Mouse (Mus musculus) liver, adult 2 months (tissue): ENCODE results near the gene Cdc14a. TPM values are rescaled to one million over a fixed set of nuclear protein-coding genes. Genes with fewer than 3 reads are reported as not detected.

Experiments used
- DNase-seq: peaks from one replicate; pipeline ENCODE4 v3.0.0-alpha.2; 2011; ENCODE audit warnings: low read depth, low spot score; ENCODE audit errors: extremely low read depth
- H3K27ac ChIP-seq: fragments of 200-500 bp; replicated peaks from 2 replicates; pipeline ENCODE4 v1.5.1; 2012; ENCODE audit warnings: low read depth, mild to moderate bottlenecking, control low read depth, inconsistent platforms, low read length; ENCODE audit not compliant: insufficient read depth
- H3K27me3 ChIP-seq: fragments of 200-500 bp; 2 replicates; pipeline ENCODE4 v1.6.1; 2012; ENCODE audit warnings: mild to moderate bottlenecking, moderate library complexity, low read length, inconsistent platforms; ENCODE audit not compliant: control insufficient read depth, insufficient read depth
- H3K36me3 ChIP-seq: fragments of 200-500 bp; 2 replicates; pipeline ENCODE4 v1.6.1; 2012; ENCODE audit warnings: low read length, inconsistent platforms; ENCODE audit not compliant: control insufficient read depth, insufficient read depth
- H3K4me1 ChIP-seq: fragments of 200-500 bp; 2 replicates; pipeline ENCODE4 v1.6.1; 2011; ENCODE audit warnings: low read length; ENCODE audit not compliant: control insufficient read depth, insufficient read depth
- H3K4me3 ChIP-seq: fragments of 200-500 bp; 2 replicates; pipeline ENCODE4 v1.5.1; 2011; ENCODE audit warnings: low read depth, mild to moderate bottlenecking, control low read depth, low read length, moderate library complexity; ENCODE audit not compliant: insufficient read depth
- H3K79me2 ChIP-seq: fragments of 200-500 bp; 2 replicates; pipeline ENCODE4 v1.6.1; 2012; ENCODE audit warnings: inconsistent platforms, mild to moderate bottlenecking, low read length, moderate library complexity; ENCODE audit not compliant: control insufficient read depth, insufficient read depth
- H3K9ac ChIP-seq: fragments of 200-500 bp; 2 replicates; pipeline ENCODE4 v1.6.1; 2012; ENCODE audit warnings: low read depth, mild to moderate bottlenecking, control low read depth, inconsistent platforms, low read length
- CTCF ChIP-seq: fragments of 200-500 bp; IDR thresholded peaks from 2 replicates; pipeline ENCODE4 v1.5.1; 2011; ENCODE audit warnings: low read depth, low read length, control low read depth
- POLR2A ChIP-seq: fragments of 200-500 bp; IDR thresholded peaks from 2 replicates; pipeline ENCODE4 v1.6.1; 2011; ENCODE audit warnings: low read length, control low read depth; ENCODE audit not compliant: insufficient read depth; ENCODE audit errors: extremely low read depth
- WGBS: fragments of 180-500 bp; shearing (Covaris S2); methylation state at CpG from one replicate; pipeline ENCODE4 v1.1.7; 2018; 5-methylcytosine and 5-hydroxymethylcytosine counted together
- polyA plus RNA-seq: library from polyadenylated mRNA; depleted of rRNA; stranded (reverse); fragments of >200 nt; gene quantifications from 2 replicates; pipeline ENCODE4 v1.2.3, GENCODE M21; 2012
- total RNA-seq: library from RNA; depleted of rRNA; stranded (reverse); fragments of >200 nt; gene quantifications from 2 replicates; pipeline ENCODE4 v1.2.3, GENCODE M21; 2014

Cdc14a gene
- total and polyA plus RNA-seq, 2 experiments: 0.50 to 1.1 TPM

GRCm38 (mm10) chr3:116397976-116398375 is 25.9 kb downstream of the Cdc14a start:
- H3K79me2 ChIP-seq: no peaks in the 10 kb centered on the region
- H3K4me1 ChIP-seq: no peaks in the 10 kb centered on the region
- TF ChIP-seq CTCF (no peak), POLR2A (no peak)
- H3K9ac ChIP-seq: no peak overlapping the region
- 95% methylated on average over 7 of the region's 7 CpGs for WGBS
- DNase-seq: no peak
- H3K27me3 ChIP-seq: no peaks in the 10 kb centered on the region
- no peak overlapping the region for H3K4me3 ChIP-seq
- no peak overlapping the region for H3K27ac ChIP-seq
- no peaks in the 10 kb centered on the region for H3K36me3 ChIP-seq

GRCm38 (mm10) chr3:116397341-116397740 is 26.5 kb downstream of the Cdc14a start:
- H3K4me3 ChIP-seq: no peak overlapping the region
- no peak overlapping the region for H3K27ac ChIP-seq
- 97% methylated on average over 6 of the region's 6 CpGs for WGBS

GRCm38 (mm10) chr3:116396571-116396970 is 27.3 kb downstream of the Cdc14a start:
- no peak overlapping the region for H3K9ac ChIP-seq
- H3K79me2 ChIP-seq: no peaks in the 10 kb centered on the region
- TF ChIP-seq POLR2A: no peak
- TF ChIP-seq CTCF: no peak
- no peaks in the 10 kb centered on the region for H3K4me1 ChIP-seq
- no peak overlapping the region for H3K27ac ChIP-seq
- WGBS: 88% methylated on average over 3 of the region's 3 CpGs
- no peaks in the 10 kb centered on the region for H3K27me3 ChIP-seq
- DNase-seq: no peak
- no peaks in the 10 kb centered on the region for H3K36me3 ChIP-seq
- H3K4me3 ChIP-seq: no peak overlapping the region

More at GRCm38 (mm10) chr3:116397341-116397740, 26.5 kb downstream of the Cdc14a start:
- DNase-seq: no peak
- no peak for TF ChIP-seq CTCF
- TF ChIP-seq POLR2A: no peak
- no peaks in the 10 kb centered on the region for H3K36me3 ChIP-seq
- H3K79me2 ChIP-seq: no peaks in the 10 kb centered on the region
- no peaks in the 10 kb centered on the region for H3K27me3 ChIP-seq
- no peaks in the 10 kb centered on the region for H3K4me1 ChIP-seq
- no peak overlapping the region for H3K9ac ChIP-seq

DNA sequence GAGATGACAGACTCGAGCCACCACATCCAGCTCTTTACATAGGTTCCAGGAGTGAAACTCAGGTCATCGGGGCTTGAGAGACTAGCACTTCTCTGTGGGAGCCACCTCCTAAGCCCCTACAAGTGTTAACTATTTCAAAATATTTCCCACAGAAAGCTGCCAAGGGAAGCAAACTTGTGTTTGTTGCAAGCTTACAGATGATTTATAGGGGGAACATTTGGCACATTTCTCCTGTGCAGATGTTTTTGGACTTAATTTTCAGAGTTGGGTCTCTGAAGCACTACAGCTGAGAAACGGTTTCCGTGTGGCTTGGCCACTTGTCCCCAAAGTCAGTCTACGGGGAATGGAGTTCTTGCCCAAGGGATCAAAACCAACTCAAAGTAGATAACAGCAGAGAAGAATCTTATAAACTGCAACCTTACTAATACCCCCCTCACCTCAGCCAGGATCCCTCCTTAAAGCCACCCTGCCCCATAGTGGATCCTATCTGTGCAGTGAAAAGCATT is 28.9 kb downstream of the Cdc14a start:
- 86% methylated on average over 5 of the region's 5 CpGs for WGBS

GRCm38 (mm10) chr3:116391399-116391798 is 32.4 kb downstream of the Cdc14a start:
- no peaks in the 10 kb centered on the region for H3K27me3 ChIP-seq
- no peaks in the 10 kb centered on the region for H3K4me1 ChIP-seq
- H3K9ac ChIP-seq: no peak overlapping the region
- no peak for DNase-seq
- TF ChIP-seq CTCF (no peak), POLR2A (no peak)
- H3K4me3 ChIP-seq: no peak overlapping the region
- no peaks in the 10 kb centered on the region for H3K36me3 ChIP-seq
- H3K27ac ChIP-seq: no peak overlapping the region
- WGBS: 68% methylated on average over 10 of the region's 10 CpGs
- no peaks in the 10 kb centered on the region for H3K79me2 ChIP-seq

More for the DNA sequence above, 28.9 kb downstream of the Cdc14a start:
- Histone ChIP-seq H3K79me2 (no peaks in the 10 kb centered on the region), H3K27ac (no peak overlapping the region), H3K4me3 (no peak overlapping the region), H3K36me3 (no peaks in the 10 kb centered on the region), H3K27me3 (no peaks in the 10 kb centered on the region), H3K9ac (no peak overlapping the region), H3K4me1 (no peaks in the 10 kb centered on the region)
- TF ChIP-seq POLR2A: no peak
- no peak for TF ChIP-seq CTCF
- DNase-seq: no peak

- H3K79me2 ChIP-seq: no peaks in the 10 kb centered on the region
- no peak for TF ChIP-seq CTCF
- no peak for TF ChIP-seq POLR2A
- no peak overlapping the region for H3K27ac ChIP-seq
- H3K4me3 ChIP-seq: no peak overlapping the region
- H3K4me1 ChIP-seq: no peaks in the 10 kb centered on the region
- 91% methylated on average over 14 of the region's 14 CpGs for WGBS
- DNase-seq: no peak
- no peaks in the 10 kb centered on the region for H3K36me3 ChIP-seq
- no peaks in the 10 kb centered on the region for H3K27me3 ChIP-seq
- H3K9ac ChIP-seq: no peak overlapping the region
Measured at GRCm38 (mm10) chr3:116389500-116390470, 34.0 kb downstream of the Cdc14a start.
